Mouse (Mus musculus) kidney, adult 2 months (tissue): ENCODE measurements around the gene Otop1. TPM values are rescaled to one million over a fixed set of nuclear protein-coding genes. Genes with fewer than 3 reads are reported as not detected.

Experiments used
- DNase-seq: peaks from one replicate; pipeline ENCODE4 v3.0.0; 2021
- H3K27ac ChIP-seq: fragments of 200-500 bp; 2 replicates; pipeline ENCODE4 v1.5.1; 2012; ENCODE audit warnings: low read depth, low read length, control low read depth, inconsistent platforms; ENCODE audit not compliant: insufficient read depth
- H3K27me3 ChIP-seq: fragments of 200-500 bp; replicated peaks from 2 replicates; pipeline ENCODE4 v1.6.1; 2012; ENCODE audit warnings: mild to moderate bottlenecking, moderate library complexity, low read length, inconsistent platforms; ENCODE audit not compliant: control insufficient read depth, insufficient read depth
- H3K36me3 ChIP-seq: fragments of 200-500 bp; 2 replicates; pipeline ENCODE4 v1.6.1; 2012; ENCODE audit warnings: mild to moderate bottlenecking, moderate library complexity, low read length, inconsistent platforms; ENCODE audit not compliant: control insufficient read depth, insufficient read depth
- H3K4me1 ChIP-seq: fragments of 200-500 bp; 2 replicates; pipeline ENCODE4 v1.6.1; 2011; ENCODE audit warnings: low read length; ENCODE audit not compliant: control insufficient read depth, insufficient read depth
- H3K4me3 ChIP-seq: fragments of 200-500 bp; 2 replicates; pipeline ENCODE4 v1.5.1; 2011; ENCODE audit warnings: mild to moderate bottlenecking, low read depth, low read length, control low read depth; ENCODE audit not compliant: insufficient read depth
- CTCF ChIP-seq: fragments of 200-500 bp; conservative IDR thresholded peaks from 2 replicates; pipeline ENCODE4 v1.5.1; 2011; ENCODE audit warnings: low read depth, mild to moderate bottlenecking, control low read depth, low read length, moderate library complexity, mixed read lengths; ENCODE audit not compliant: insufficient read depth, insufficient read length
- POLR2A ChIP-seq: fragments of 200-500 bp; IDR thresholded peaks from one replicate; pipeline ENCODE4 v1.6.1; 2011; ENCODE audit warnings: low read depth, low read length, control low read depth
- WGBS: fragments of 180-500 bp; shearing (Covaris S2); methylation state at CpG from one replicate; pipeline ENCODE4 v1.1.7; 2018; 5-methylcytosine and 5-hydroxymethylcytosine counted together
- polyA plus RNA-seq: library from polyadenylated mRNA; depleted of rRNA; stranded (reverse); fragments of >200 nt; gene quantifications from 2 replicates; pipeline ENCODE4 v1.2.3, GENCODE M21; 2012

Gene Otop1
- polyA plus RNA-seq, 1 experiment, result 5.1 TPM

GRCm38 (mm10) chr5:38255644-38256043 is 20.1 kb upstream of the Otop1 start:
- no peak for TF ChIP-seq POLR2A
- TF ChIP-seq CTCF, result no peak
- 79% methylated on average over 3 of the region's 3 CpGs for WGBS
- no peak for DNase-seq
- H3K4me1 ChIP-seq, result no peaks in the 10 kb centered on the region
- H3K27ac ChIP-seq, result no peak overlapping the region
- H3K36me3 ChIP-seq, result no peaks in the 10 kb centered on the region
- no peaks in the 10 kb centered on the region for H3K27me3 ChIP-seq
- no peak overlapping the region for H3K4me3 ChIP-seq

- Histone ChIP-seq H3K27ac (no peak overlapping the region), H3K4me3 (no peak overlapping the region), H3K4me1 (no peaks in the 10 kb centered on the region), H3K36me3 (no peaks in the 10 kb centered on the region), H3K27me3 (no peaks in the 10 kb centered on the region)
- no peak for DNase-seq
- 93% methylated on average over 1 of the region's 1 CpGs for WGBS
- TF ChIP-seq POLR2A, result no peak
- no peak for TF ChIP-seq CTCF
These were observed 19.2 kb upstream of the Otop1 start for GRCm38 (mm10) chr5:38256551-38256950.

- Histone ChIP-seq H3K27me3 (no peaks in the 10 kb centered on the region), H3K4me1 (no peaks in the 10 kb centered on the region), H3K27ac (no peak overlapping the region), H3K36me3 (no peaks in the 10 kb centered on the region; the same call in 1 of the 2 replicates), H3K4me3 (no peak overlapping the region)
- WGBS, result 50% methylated on average over 8 of the region's 8 CpGs
- TF ChIP-seq POLR2A (no peak), CTCF (no peak)
- no peak for DNase-seq
These were observed 17.6 kb upstream of the Otop1 start for GRCm38 (mm10) chr5:38258034-38258772.

GRCm38 (mm10) chr5:38258773-38259146 is 17.0 kb upstream of the Otop1 start:
- no peaks in the 10 kb centered on the region for H3K4me1 ChIP-seq
- no peak overlapping the region for H3K4me3 ChIP-seq
- H3K36me3 ChIP-seq, result no peaks in the 10 kb centered on the region; the same call in 1 of the 2 replicates
- no peaks in the 10 kb centered on the region for H3K27me3 ChIP-seq
- WGBS, result 63% methylated on average over 5 of the region's 5 CpGs
- H3K27ac ChIP-seq, result no peak overlapping the region
- DNase-seq, result no peak
- TF ChIP-seq POLR2A, result no peak
- TF ChIP-seq CTCF, result no peak

- H3K27me3 ChIP-seq, result no peaks in the 10 kb centered on the region
- H3K36me3 ChIP-seq, result no peaks in the 10 kb centered on the region; the same call in 1 of the 2 replicates
- DNase-seq, result no peak
- WGBS, result 40% methylated on average over 9 of the region's 9 CpGs
- H3K4me1 ChIP-seq, result no peaks in the 10 kb centered on the region
- TF ChIP-seq CTCF, result no peak
- TF ChIP-seq POLR2A, result no peak
- peak overlapping the region; percentile 79 for H3K27ac ChIP-seq
- peak overlapping the region; percentile 96 for H3K4me3 ChIP-seq
These were observed 16.2 kb upstream of the Otop1 start for GRCm38 (mm10) chr5:38259455-38260106.

GRCm38 (mm10) chr5:38260107-38260682 is 15.6 kb upstream of the Otop1 start, which contains the start of gene Tmem128:
Gene Tmem128 (plus strand): TSS chr5:38260185.
- no peaks in the 10 kb centered on the region for H3K27me3 ChIP-seq
- peak within 1 kb of the TSS; percentile 79 for H3K27ac ChIP-seq
- H3K36me3 ChIP-seq, result no peaks in the 10 kb centered on the region; the same call in 1 of the 2 replicates
- peak within 1 kb of the TSS; percentile 96 for H3K4me3 ChIP-seq
- WGBS, result under 1% methylated on average over 40 of the region's 40 CpGs
- H3K4me1 ChIP-seq, result no peaks in the 10 kb centered on the region
- DNase-seq, result peak; percentile 73
- peak; percentile 79 for TF ChIP-seq POLR2A
- no peak for TF ChIP-seq CTCF

- H3K36me3 ChIP-seq, result no peaks in the 10 kb centered on the region; the same call in 1 of the 2 replicates
- H3K4me3 ChIP-seq, result no peak overlapping the region
- DNase-seq, result no peak
- H3K4me1 ChIP-seq, result no peaks in the 10 kb centered on the region
- no peaks in the 10 kb centered on the region for H3K27me3 ChIP-seq
- WGBS, result 98% methylated on average over 3 of the region's 3 CpGs
- no peak for TF ChIP-seq POLR2A
- TF ChIP-seq CTCF, result no peak
- H3K27ac ChIP-seq, result no peak overlapping the region
These were observed 4.8 kb upstream of the Otop1 start for GRCm38 (mm10) chr5:38270942-38271341.
